In genomic region chr2:102901828-102902223, GRCm38 (mm10) we compare ENCODE assay signal across 8 mouse cellular contexts. TPM values are rescaled to one million over a fixed set of nuclear protein-coding genes. Genes with fewer than 3 reads are reported as not detected.
A peak's percentile ranks its signal among the peaks of the same experiment; 100 is the strongest.
DNase-seq lines count a peak whose midpoint lies in the region; ATAC-seq and TF ChIP-seq lines count a peak whose summit lies in the region.

No protein-coding gene starts in this region.

- H3K4me1 ChIP-seq in heart, postnatal 0 days (ENCODE audit: control insufficient read depth, insufficient read depth), result peaks cover 25% of the 10 kb centered on the region; the same call in 1 of the 2 replicates
- H3K4me1 ChIP-seq in brown adipose tissue, adult 24 weeks (ENCODE audit: control insufficient read depth, insufficient read depth, insufficient read length, low read length), result 0 out of 2 replicates have a peak, but pooled peaks cover 3% of the 10 kb centered on the region
- H3K4me1 ChIP-seq in hindbrain, postnatal 0 days (ENCODE audit: insufficient read depth, low read length), result no peaks in the 10 kb centered on the region
- peaks cover 7% of the 10 kb centered on the region for H3K4me1 ChIP-seq in midbrain, embryonic 15.5 days

- peak overlapping the region; percentile 62 for H3K4me3 ChIP-seq in heart, postnatal 0 days (ENCODE audit: low read depth, low read length)
- peak overlapping the region; percentile 60 for H3K4me3 ChIP-seq in brown adipose tissue, adult 24 weeks (ENCODE audit: insufficient read depth, low read depth, low read length)
- H3K4me3 ChIP-seq in hindbrain, postnatal 0 days (ENCODE audit: low read length), result peak overlapping the region; percentile 29
- no peak overlapping the region for H3K4me3 ChIP-seq in midbrain, embryonic 15.5 days

- peak overlapping the region; percentile 67 for H3K9ac ChIP-seq in heart, postnatal 0 days (replicated peaks; ENCODE audit: low read depth, low read length)
- no peak overlapping the region for H3K9ac ChIP-seq in hindbrain, postnatal 0 days (replicated peaks; ENCODE audit: low read length)
- H3K9ac ChIP-seq in midbrain, embryonic 15.5 days, result no peak overlapping the region

- no peak for TF ChIP-seq CTCF in heart, postnatal 0 days (IDR thresholded peaks at IDR 0.05; ENCODE audit: low read depth)
- no peak for TF ChIP-seq CTCF in hindbrain, postnatal 0 days (IDR thresholded peaks at IDR 0.05; ENCODE audit: low read depth)

- H3K27me3 ChIP-seq in heart, postnatal 0 days (ENCODE audit: control insufficient read depth, insufficient read depth, low read length), result peaks cover 4% of the 10 kb centered on the region; the same call in 1 of the 2 replicates
- H3K27me3 ChIP-seq in hindbrain, postnatal 0 days (ENCODE audit: insufficient read depth, low read length), result no peaks in the 10 kb centered on the region
- peaks cover 3% of the 10 kb centered on the region; the same call in 1 of the 2 replicates for H3K27me3 ChIP-seq in midbrain, embryonic 15.5 days (replicated peaks)

- no peak for DNase-seq in heart, postnatal 0 days (ENCODE audit: low spot score)
- no peak for DNase-seq in heart, postnatal 25 days (ENCODE audit: low spot score)
- DNase-seq in hindbrain, postnatal 0 days (ENCODE audit: low spot score), result no peak
- no peak for DNase-seq in right cerebral cortex, adult 18-20 months
- no peak for DNase-seq in layer of hippocampus, postnatal 14 days (ENCODE audit: low spot score in 2 of 2)

- H3K4me2 ChIP-seq in heart, postnatal 0 days (ENCODE audit: low read depth, low read length), result peak overlapping the region; percentile 80
- peak overlapping the region; percentile 60 for H3K4me2 ChIP-seq in hindbrain, postnatal 0 days (ENCODE audit: low read depth, low read length)
- H3K4me2 ChIP-seq in midbrain, embryonic 15.5 days, result peak overlapping the region; percentile 53

- H3K27ac ChIP-seq in heart, postnatal 0 days (ENCODE audit: low read depth), result peak overlapping the region; percentile 67
- no peak overlapping the region for H3K27ac ChIP-seq in brown adipose tissue, adult 24 weeks (replicated peaks; ENCODE audit: low read depth, low read length)
- no peak overlapping the region for H3K27ac ChIP-seq in hindbrain, postnatal 0 days
- H3K27ac ChIP-seq in midbrain, embryonic 15.5 days, result no peak overlapping the region

- TF ChIP-seq EP300 in heart, postnatal 0 days (IDR thresholded peaks at IDR 0.05; ENCODE audit: low read depth), result no peak

- no peaks in the 10 kb centered on the region for H3K36me3 ChIP-seq in heart, postnatal 0 days (replicated peaks; ENCODE audit: control insufficient read depth, insufficient read depth, low read length)
- no peaks in the 10 kb centered on the region for H3K36me3 ChIP-seq in hindbrain, postnatal 0 days (ENCODE audit: insufficient read depth, low read length)
- H3K36me3 ChIP-seq in midbrain, embryonic 15.5 days (replicated peaks), result no peaks in the 10 kb centered on the region

- intact Hi-C loops in heart, postnatal 25 days (cut with DNase I), result loop anchor here (5.0 to 10.0 kb wide), 2 partner anchors 50 to 97 kb away; no protein-coding TSS in a partner anchor

- ATAC-seq in heart, postnatal 0 days (ENCODE audit: insufficient read depth, low read depth), result no peak
- no peak for ATAC-seq in hindbrain, postnatal 0 days
- no peak for ATAC-seq in midbrain, embryonic 15.5 days (replicated peaks)
- no peak for ATAC-seq in inflammation-experienced regulatory T-cells, adult 6 months

- H3K9me3 ChIP-seq in heart, postnatal 0 days (replicated peaks; ENCODE audit: control insufficient read depth, low read length), result no peaks in the 10 kb centered on the region
- H3K9me3 ChIP-seq in hindbrain, postnatal 0 days (ENCODE audit: low read length), result no peaks in the 10 kb centered on the region
- no peaks in the 10 kb centered on the region for H3K9me3 ChIP-seq in midbrain, embryonic 15.5 days

- WGBS in heart, postnatal 0 days, result 26% methylated on average over 3 of the region's 3 CpGs
- WGBS in hindbrain, postnatal 0 days, result 23% methylated on average over 3 of the region's 3 CpGs
- WGBS in midbrain, embryonic 15.5 days, result 19% methylated on average over 3 of the region's 3 CpGs

RNA-seq across cellular contexts. Expression of gene Cd44, which starts 0.4 kb away (rescaled TPM):
- 12.5 and 25.8 TPM in 2 replicates for total RNA-seq in heart, postnatal 0 days (2014; rRNA removed; ENCODE audit: low replicate concordance)
- polyA plus RNA-seq in heart, postnatal 0 days (2015; fragmentation: Nextera tagmentation; extraction: Ambion mirVana), result 7.4 and 9.3 TPM in 2 replicates
- total RNA-seq in heart, postnatal 25 days (2021), result 10 to 100 TPM in 1 of 2 experiments, 1 to 10 TPM in 1; 9.9 to 11.6 TPM
- 2.5 and 4.8 TPM in 2 replicates for polyA plus RNA-seq in brown adipose tissue, adult 24 weeks (2012; ENCODE audit: insufficient read depth, insufficient read length, missing spikeins)
- 7.0 and 10.4 TPM in 2 replicates for total RNA-seq in hindbrain, postnatal 0 days (2014; rRNA removed)
- 5.2 and 6.0 TPM in 2 replicates for polyA plus RNA-seq in hindbrain, postnatal 0 days (2015; fragmentation: Nextera tagmentation; extraction: Ambion mirVana)
- 2.3 and 2.5 TPM in 2 replicates for polyA plus RNA-seq in midbrain, embryonic 15.5 days (2015; fragmentation: Nextera tagmentation; extraction: Ambion mirVana)
- total RNA-seq in layer of hippocampus, postnatal 14 days (2021), result 1 to 10 TPM; 5.4 to 6.3 TPM
- polyA plus RNA-seq in inflammation-experienced regulatory T-cells, adult 6 months (2017; shearing (Covaris generic)), result 100 to 1,000 TPM in 1 of 3 experiments, 10 to 100 TPM in 2; 91.0 to 119 (median 94.0) TPM
